Mouse (Mus musculus): ENCODE results near the gene Mmrn2.
"Not testable (repeated sequence)": the region's sequence is repeated elsewhere in the genome, so short reads cannot be mapped to it uniquely, and the experiment has no call there.

The Mmrn2 gene

DNA sequence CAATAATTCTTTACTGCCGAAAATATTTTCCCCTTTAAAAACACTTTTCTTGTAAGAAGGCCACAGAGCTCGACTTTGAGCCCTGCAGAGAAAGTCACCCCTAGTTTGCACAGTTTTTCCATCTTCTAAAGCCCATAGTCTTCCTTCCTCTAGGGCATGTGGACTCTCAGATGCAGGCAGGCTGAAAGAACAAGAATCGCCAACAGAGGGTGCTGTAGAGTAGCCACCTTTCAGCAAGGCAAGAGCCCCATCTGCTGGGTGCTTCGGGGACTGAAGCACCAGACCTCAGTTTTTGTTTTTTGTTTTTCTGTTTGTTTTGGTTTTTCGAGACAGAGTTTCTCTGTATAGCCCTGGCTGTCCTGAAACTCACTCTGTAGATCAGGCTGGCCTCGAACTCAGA is 25.9 kb downstream of the Mmrn2 start:
- DNase-seq (ENCODE audit: low spot score in 2 of 2): peak in 1 of 2 experiments; percentile 76

GRCm38 (mm10) chr14:34402871-34403270 is 27.6 kb downstream of the Mmrn2 start:
- no peak for DNase-seq (ENCODE audit: low spot score in 2 of 2)

DNA sequence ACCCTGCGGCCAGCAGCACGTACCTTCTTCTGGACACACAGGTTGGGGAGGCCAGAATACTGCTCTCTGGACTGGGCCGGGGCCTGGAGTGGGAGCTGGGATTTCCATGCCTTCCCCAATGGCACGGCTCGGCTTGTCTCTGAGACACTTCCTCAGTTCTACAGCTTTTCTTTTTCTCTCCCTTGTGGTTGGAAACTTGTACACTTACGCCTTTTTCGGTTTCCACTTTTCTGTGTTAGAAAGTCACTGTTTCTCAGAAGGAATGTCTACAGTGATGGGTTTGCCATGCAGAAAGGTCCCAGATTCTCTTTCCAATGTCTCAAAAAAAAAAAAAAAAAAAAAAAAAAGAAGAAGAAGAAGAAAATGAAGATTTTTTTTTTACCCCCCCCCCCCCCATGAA is 28.2 kb downstream of the Mmrn2 start:
- DNase-seq (ENCODE audit: low spot score in 2 of 2): no peak

DNA sequence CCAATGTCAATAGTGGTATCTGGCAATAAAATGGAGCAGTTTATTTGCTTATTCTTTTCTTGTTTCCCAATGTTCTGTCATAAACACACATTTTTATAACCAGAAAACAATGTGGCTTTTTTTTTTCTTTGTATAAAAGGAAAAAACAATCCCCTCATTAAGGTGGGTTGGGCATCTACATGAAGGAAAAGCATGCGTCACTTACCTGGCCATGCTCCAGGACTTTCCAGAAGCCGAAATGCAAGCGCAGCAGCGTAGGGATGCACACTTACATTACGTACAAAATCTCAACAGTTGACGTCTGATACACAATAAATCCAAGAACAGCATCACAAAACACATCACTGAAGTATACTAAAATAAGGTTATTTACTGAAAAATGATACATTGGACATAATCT is 35.5 kb downstream of the Mmrn2 start:
- DNase-seq (ENCODE audit: low spot score in 2 of 2): no peak

DNA sequence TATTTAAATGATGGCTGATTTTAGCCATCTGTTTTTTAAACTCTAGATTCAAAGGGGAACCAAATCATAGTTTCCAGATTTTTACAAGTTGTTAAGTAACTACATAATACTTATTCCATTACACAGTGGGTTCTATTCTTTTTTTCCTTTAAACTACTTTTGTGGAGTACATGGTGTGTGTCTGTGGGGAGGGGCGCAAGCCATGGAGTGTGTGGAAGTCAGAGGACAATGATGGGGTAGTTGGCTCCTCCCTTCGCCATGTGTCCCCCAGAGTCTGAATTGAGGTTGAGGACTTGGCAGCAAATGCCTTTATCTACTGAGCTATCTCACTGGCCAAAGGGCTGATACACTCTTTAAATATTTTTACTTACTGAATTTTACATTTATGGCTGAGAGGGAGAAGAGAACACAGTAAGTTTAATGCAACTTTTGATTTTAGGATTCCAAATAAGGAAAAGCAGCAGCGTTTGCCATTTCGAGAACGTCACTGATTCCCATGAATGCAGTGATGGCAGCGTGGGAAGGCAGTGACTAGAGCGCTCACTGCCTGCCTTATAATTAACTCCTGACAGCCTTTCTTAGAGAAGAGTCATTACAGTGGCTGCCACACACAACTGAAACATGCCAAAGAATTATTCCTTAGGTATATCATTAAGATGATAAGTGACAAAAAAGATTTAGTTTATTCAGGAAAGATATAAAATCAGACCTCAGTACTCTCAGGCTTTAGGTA is 37.1 kb downstream of the Mmrn2 start:
- no peak for DNase-seq (ENCODE audit: low spot score in 2 of 2)

DNA sequence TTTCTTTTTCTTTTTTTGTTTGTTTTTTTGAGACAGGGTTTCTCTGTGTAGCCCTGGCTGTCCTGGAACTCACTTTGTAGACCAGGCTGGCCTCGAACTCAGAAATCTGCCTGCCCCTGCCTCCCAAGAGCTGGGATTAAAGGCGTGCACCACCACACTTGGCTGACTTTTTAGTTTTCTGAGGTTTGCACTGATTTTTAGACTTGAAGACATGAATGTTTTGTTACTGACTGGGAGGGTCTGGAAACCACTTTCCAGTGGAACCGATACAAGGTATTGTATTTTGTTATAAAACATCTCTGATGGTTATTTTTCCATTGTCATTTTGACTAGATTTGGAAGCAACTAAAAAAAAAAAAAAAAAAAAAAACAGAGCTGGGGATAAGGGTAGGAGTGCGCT is 41.7 kb downstream of the Mmrn2 start:
- not testable (repeated sequence) for DNase-seq (ENCODE audit: low spot score in 2 of 2)

- no peak for DNase-seq (ENCODE audit: low spot score in 2 of 2)
Observed at GRCm38 (mm10) chr14:34417501-34417900, 42.2 kb downstream of the Mmrn2 start.

DNA sequence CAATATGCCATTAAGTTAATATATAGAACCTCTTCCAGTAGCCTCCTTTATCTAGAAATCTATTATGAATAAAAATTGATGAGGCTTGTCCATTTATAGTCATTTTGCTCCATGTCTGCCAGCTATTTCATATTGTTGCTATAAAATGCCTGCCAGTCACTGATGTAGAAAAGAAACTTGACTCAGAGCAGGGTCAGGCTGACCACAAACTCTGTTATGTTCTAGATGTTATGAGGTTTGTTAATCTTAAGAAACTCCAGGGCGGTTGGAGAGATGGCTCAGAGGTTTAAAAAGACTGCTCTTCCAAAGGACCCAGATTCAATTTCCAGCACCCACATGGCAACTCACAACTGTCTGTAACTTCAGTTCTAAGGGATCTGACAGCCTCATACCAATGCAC is 45.8 kb downstream of the Mmrn2 start:
- no peak for DNase-seq (ENCODE audit: low spot score in 2 of 2)

DNA sequence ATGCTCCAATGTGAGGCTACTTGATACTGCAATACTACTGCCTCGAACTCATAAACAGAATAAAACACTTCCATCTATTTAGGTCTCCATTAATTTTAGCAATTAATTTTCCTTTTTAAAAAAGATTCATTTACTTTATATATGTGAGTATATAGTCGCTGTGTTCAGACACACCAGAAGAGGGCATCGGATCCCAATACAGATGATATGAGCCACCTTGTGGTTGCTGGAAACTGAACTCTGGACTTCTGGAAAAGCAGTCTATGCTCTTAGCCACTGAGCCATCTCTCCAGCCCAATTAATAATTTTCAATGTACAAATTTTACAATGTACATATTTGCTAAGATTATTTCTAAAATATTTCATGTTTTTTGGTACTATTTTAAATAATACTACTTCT is 53.0 kb downstream of the Mmrn2 start:
- DNase-seq (ENCODE audit: low spot score in 2 of 2): no peak

DNA sequence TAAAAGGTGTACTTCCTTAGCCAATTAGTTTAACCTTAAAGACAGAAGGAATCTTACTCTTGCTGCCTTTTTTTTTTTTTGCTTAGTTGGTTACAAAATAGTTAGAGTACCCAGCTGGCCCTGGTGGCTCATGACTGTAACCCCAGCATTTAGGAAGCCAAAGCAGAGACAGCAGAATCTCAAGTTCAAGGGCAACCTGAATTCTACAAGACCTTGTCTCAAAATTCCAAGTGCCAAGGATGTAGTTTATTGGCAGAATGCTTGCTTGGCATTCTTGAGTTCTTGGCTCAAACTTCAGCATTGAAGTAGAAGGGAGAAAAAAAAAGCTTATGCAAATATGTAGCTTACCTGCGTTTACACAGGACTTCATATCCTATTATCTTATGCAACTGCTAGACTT is 53.8 kb downstream of the Mmrn2 start:
- no peak for DNase-seq (ENCODE audit: low spot score in 2 of 2)

- no peak for DNase-seq (ENCODE audit: low spot score in 2 of 2)
Observed at GRCm38 (mm10) chr14:34440526-34441066, 65.3 kb downstream of the Mmrn2 start.

DNA sequence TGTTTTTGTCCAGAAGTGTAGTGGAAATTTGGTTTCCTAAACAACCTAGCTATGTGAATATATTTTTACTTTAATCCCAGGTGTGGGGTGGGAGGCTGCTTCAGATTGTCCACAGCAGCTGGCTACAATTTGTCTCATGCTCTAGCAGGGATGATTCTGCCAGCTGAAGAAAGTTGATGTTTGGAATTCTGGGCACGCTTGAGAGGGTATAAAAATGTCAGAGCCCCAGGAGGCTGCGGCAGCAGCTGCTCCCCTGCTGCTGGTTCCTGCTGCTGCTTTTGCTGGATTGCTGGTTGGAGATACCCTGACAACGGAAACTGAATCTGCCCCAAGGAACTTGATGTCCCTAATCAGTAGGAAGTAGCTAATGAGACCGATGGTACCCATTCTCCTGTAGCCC is 67.3 kb downstream of the Mmrn2 start:
- DNase-seq (ENCODE audit: low spot score in 2 of 2): no peak

DNA sequence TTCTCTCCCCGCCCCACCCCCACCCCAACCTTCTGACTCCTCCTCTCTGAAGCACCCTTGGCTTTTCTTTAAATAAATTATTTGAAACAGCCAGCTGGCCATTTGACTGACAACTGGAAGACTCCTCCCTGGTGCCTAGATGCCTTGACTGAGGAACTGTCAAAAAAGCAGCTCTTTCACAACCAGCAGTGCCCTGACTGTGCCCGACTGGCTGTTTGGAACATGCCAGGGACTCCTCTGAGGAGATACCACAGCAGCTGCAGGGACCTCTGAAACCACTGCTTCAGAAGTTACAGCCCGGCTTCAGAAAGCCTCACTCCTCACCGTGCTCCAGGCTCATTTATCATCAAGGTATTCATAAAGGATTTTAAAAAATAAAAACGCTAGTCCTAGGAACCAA is 69.1 kb downstream of the Mmrn2 start:
- DNase-seq (ENCODE audit: low spot score in 2 of 2): no peak

DNA sequence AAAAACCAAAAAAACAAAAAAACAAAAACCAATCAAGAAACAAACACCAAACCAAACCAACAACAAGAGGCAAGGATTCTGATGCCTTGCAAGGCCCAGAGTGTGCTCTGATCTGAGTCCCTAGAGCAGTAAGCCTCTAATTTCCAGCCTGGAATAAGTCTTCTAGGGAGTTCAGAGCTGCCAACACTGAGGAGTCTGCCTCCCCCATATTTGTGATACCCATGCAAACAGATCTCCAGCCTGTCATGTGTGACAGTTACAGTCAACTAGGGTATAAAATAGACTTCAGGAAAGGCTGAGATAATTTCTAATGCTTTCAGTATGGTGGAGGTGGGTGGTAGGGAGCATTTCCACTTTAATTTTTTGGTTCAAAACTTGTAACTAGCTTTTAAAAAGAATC is 69.7 kb downstream of the Mmrn2 start:
- DNase-seq (ENCODE audit: low spot score in 2 of 2): no peak

DNA sequence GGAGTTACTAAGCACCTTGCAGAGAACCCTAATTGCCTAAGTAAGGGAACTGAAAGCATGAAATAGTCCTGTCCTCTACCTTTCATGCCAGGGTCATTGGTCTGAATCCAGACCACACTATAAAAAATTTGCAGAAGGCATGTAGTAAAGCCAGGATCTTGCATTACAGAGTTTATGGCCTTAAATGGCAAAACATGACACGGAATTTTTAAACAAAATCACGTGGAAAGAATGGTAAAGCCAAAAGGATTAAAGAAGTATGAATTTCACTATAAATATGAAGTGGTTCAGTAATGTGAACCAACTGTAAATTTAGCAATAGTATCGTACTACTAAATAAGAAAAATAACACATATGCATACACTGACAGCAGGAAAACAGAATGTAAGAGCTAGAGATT is 70.1 kb downstream of the Mmrn2 start:
- no peak for DNase-seq (ENCODE audit: low spot score in 2 of 2)

DNA sequence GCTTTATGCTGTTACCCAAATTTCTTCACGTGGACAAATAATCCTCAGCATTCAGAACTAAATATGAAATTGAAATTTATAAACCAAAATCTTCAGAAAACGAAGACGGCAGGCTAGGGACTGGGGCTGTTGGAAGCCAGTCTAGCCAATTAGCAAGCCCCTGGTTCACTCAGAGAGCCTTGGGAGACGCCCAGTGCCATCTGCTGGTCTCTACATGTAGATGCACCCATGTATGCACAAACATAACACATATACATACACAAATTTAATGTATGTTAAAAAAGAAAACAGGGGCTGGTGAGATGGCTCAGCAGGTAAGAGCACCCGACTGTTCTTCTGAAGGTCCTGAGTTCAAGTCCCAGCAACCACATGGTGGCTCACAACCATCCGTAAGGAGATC is 71.4 kb downstream of the Mmrn2 start:
- DNase-seq (ENCODE audit: low spot score in 2 of 2): no peak

GRCm38 (mm10) chr14:34447659-34448058 is 72.4 kb downstream of the Mmrn2 start:
- peak in 1 of 2 experiments; percentile 25 for DNase-seq (ENCODE audit: low spot score in 2 of 2)

DNA sequence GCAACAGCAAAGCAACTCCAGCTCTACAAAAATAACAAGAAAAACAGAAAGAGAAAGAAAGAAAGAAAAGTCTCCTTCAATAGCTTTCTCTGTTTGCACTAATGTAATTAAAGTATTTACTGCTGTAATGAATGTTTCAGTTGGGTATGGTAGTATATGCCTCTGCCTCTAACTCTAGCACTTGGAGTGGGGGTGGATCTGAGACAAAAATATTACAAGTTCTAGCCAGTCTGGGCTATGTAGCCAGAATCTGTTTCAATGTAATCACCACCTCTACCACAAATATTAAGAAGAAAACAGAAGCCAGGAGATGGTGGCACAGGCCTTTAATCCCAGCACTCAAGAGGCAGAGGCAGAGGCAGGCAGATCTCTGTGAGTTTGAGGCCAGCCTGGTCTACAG is 73.1 kb downstream of the Mmrn2 start:
- DNase-seq (ENCODE audit: low spot score in 2 of 2): no peak

GRCm38 (mm10) chr14:34449807-34450206 is 74.5 kb downstream of the Mmrn2 start:
- no peak for DNase-seq (ENCODE audit: low spot score in 2 of 2)

DNA sequence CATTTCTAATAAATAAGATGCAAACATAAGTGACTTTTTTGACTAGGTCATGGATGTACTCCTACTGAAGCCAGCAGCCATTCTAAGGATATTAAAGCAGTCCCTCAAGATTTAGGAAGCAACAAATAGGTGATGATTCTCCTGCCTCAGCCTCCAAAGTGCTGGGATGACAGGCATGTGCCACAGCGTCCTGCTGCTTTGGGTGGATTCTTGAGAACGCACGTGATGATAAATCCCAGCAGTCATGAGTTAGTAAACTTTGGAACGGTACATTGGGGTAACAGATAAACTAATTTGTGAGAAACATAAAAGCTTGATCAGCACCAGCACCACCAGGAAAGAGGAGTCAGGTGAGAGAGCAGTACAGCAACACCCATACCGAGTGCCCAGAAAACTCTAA is 75.2 kb downstream of the Mmrn2 start:
- no peak for DNase-seq (ENCODE audit: low spot score in 2 of 2)

GRCm38 (mm10) chr14:34451872-34452271 is 76.6 kb downstream of the Mmrn2 start:
- DNase-seq (ENCODE audit: low spot score in 2 of 2): no peak

- no peak for DNase-seq (ENCODE audit: low spot score in 2 of 2)
Observed at GRCm38 (mm10) chr14:34453648-34454047, 78.4 kb downstream of the Mmrn2 start.

Data from left cerebral cortex, adult 9 months (tissue).